Mouse (Mus musculus) frontal cortex, adult (tissue): ENCODE measurements at regions not wholly inside any gene's neighbourhood (a gene's known extent, or its start where the extent isn't known, plus 50 kb on each side); places are given as distances from the start of the nearest gene placed in this dataset.

Experiments used
- ATAC-seq: cut with Nextera tagmentation; 2 replicates; pipeline ENCODE4 v1.9.2; 2017; ENCODE audit warnings: mild to moderate bottlenecking, moderate library complexity, mixed read lengths; ENCODE audit not compliant: low TSS enrichment

GRCm38 (mm10) chr8:87116190-87116765, 231.2 kb upstream of the N4bp1 start:
- peak; percentile 77 for ATAC-seq

- ATAC-seq = no peak
Measured at GRCm38 (mm10) chr8:87112355-87112754, 227.3 kb upstream of the N4bp1 start.

- ATAC-seq = peak; percentile 90
Measured at GRCm38 (mm10) chr8:87105106-87105505, 220.0 kb upstream of the N4bp1 start.

- ATAC-seq = no peak
Measured at GRCm38 (mm10) chr8:87095211-87095610, 210.2 kb upstream of the N4bp1 start.

- no peak for ATAC-seq
Measured at GRCm38 (mm10) chr8:87094685-87095084, 209.6 kb upstream of the N4bp1 start.

- no peak for ATAC-seq
Measured at GRCm38 (mm10) chr8:87093716-87094115, 208.7 kb upstream of the N4bp1 start.

GRCm38 (mm10) chr8:87093081-87093480, 208.0 kb upstream of the N4bp1 start:
- no peak for ATAC-seq

GRCm38 (mm10) chr8:87087451-87088095, 202.5 kb upstream of the N4bp1 start:
- ATAC-seq = no peak

- ATAC-seq = no peak
Measured at GRCm38 (mm10) chr8:87078260-87078659, 193.2 kb upstream of the N4bp1 start.

GRCm38 (mm10) chr8:87075921-87076320, 190.9 kb upstream of the N4bp1 start:
- ATAC-seq = no peak

GRCm38 (mm10) chr8:87071224-87071623, 186.2 kb upstream of the N4bp1 start:
- peak; percentile 34; the same call in 1 of the 2 replicates for ATAC-seq

- ATAC-seq = no peak
Measured at GRCm38 (mm10) chr8:87067106-87067505, 182.0 kb upstream of the N4bp1 start.

GRCm38 (mm10) chr8:87064768-87065167, 179.7 kb upstream of the N4bp1 start:
- no peak for ATAC-seq

- ATAC-seq = peak; percentile 23; the same call in 1 of the 2 replicates
Measured at GRCm38 (mm10) chr8:87064250-87064747, 179.2 kb upstream of the N4bp1 start.

- no peak for ATAC-seq
Measured at GRCm38 (mm10) chr8:87063588-87063987, 178.5 kb upstream of the N4bp1 start.

- ATAC-seq = no peak
Measured at GRCm38 (mm10) chr8:87049746-87050145, 164.7 kb upstream of the N4bp1 start.

- no peak for ATAC-seq
Measured at GRCm38 (mm10) chr8:87049196-87049595, 164.1 kb upstream of the N4bp1 start.

- no peak for ATAC-seq
Measured at GRCm38 (mm10) chr8:87046590-87046989, 161.5 kb upstream of the N4bp1 start.

- ATAC-seq = no peak
Measured at GRCm38 (mm10) chr8:87043016-87043415, 158.0 kb upstream of the N4bp1 start.

- peak; percentile 38; the same call in 1 of the 2 replicates for ATAC-seq
Measured at GRCm38 (mm10) chr8:87037620-87038380, 152.7 kb upstream of the N4bp1 start.

- no peak for ATAC-seq
Measured at GRCm38 (mm10) chr8:87035996-87036395, 150.9 kb upstream of the N4bp1 start.

GRCm38 (mm10) chr8:87028171-87028570, 143.1 kb upstream of the N4bp1 start:
- ATAC-seq = no peak

- ATAC-seq = no peak
Measured at GRCm38 (mm10) chr8:87025946-87026345, 140.9 kb upstream of the N4bp1 start.
